Mouse (Mus musculus): ENCODE measurements around the gene 6030408B16Rik. TPM values are rescaled to one million over a fixed set of nuclear protein-coding genes. Genes with fewer than 3 reads are reported as not detected.
A peak's percentile ranks its signal among the peaks of the same experiment; 100 is the strongest.

The 6030408B16Rik gene
- total and polyA plus RNA-seq, 2 experiments from 2014 or later, result 0.22 TPM; not detected in 1

- no peak overlapping the region for H3K4me3 ChIP-seq (ENCODE audit: low read depth, low read length)
- no peak overlapping the region for H3K4me2 ChIP-seq (ENCODE audit: low read depth, low read length, poor library complexity, severe bottlenecking)
- no peak overlapping the region for H3K27ac ChIP-seq (ENCODE audit: low read depth, low read length)
- ATAC-seq (ENCODE audit: low FRiP score), result peak; percentile 20; the same call in 1 of the 2 replicates
- TF ChIP-seq CTCF (IDR thresholded peaks at IDR 0.05), result no peak
- no peaks in the 10 kb centered on the region for H3K27me3 ChIP-seq (ENCODE audit: insufficient read depth, low read length)
- no peak overlapping the region for H3K9ac ChIP-seq (replicated peaks; ENCODE audit: low read length, poor library complexity, severe bottlenecking)
- H3K4me1 ChIP-seq (ENCODE audit: insufficient read depth, low read length), result no peaks in the 10 kb centered on the region
- H3K9me3 ChIP-seq (ENCODE audit: low read length), result no peaks in the 10 kb centered on the region
- DNase-seq (ENCODE audit: low spot score), result no peak
- no peaks in the 10 kb centered on the region for H3K36me3 ChIP-seq (ENCODE audit: insufficient read depth, low read length)
- 85% methylated on average over 4 of the region's 4 CpGs for WGBS
Measured at GRCm38 (mm10) chr15:101315378-101315777, 22.4 kb downstream of the 6030408B16Rik start.

- 0 out of 2 replicates have a peak overlapping the region, but pooled peaks have one; percentile 24 for H3K9ac ChIP-seq (replicated peaks; ENCODE audit: low read length, poor library complexity, severe bottlenecking)
Measured at GRCm38 (mm10) chr15:101315832-101316231, 22.8 kb downstream of the 6030408B16Rik start.

GRCm38 (mm10) chr15:101316279-101316912 lies 23.4 kb downstream of the 6030408B16Rik start:
- 0 out of 2 replicates have a peak overlapping the region, but pooled peaks have one; percentile 24 for H3K9ac ChIP-seq (replicated peaks; ENCODE audit: low read length, poor library complexity, severe bottlenecking)
- 74% methylated on average over 13 of the region's 13 CpGs for WGBS
- no peaks in the 10 kb centered on the region for H3K4me1 ChIP-seq (ENCODE audit: insufficient read depth, low read length)
- H3K36me3 ChIP-seq (ENCODE audit: insufficient read depth, low read length), result no peaks in the 10 kb centered on the region
- peak overlapping the region; percentile 37 for H3K4me2 ChIP-seq (ENCODE audit: low read depth, low read length, poor library complexity, severe bottlenecking)
- no peaks in the 10 kb centered on the region for H3K27me3 ChIP-seq (ENCODE audit: insufficient read depth, low read length)
- no peak overlapping the region for H3K4me3 ChIP-seq (ENCODE audit: low read depth, low read length)
- H3K9me3 ChIP-seq (ENCODE audit: low read length), result no peaks in the 10 kb centered on the region
- no peak overlapping the region for H3K27ac ChIP-seq (ENCODE audit: low read depth, low read length)
- ATAC-seq (ENCODE audit: low FRiP score) (no peak), DNase-seq (ENCODE audit: low spot score) (no peak)
- no peak for TF ChIP-seq CTCF (IDR thresholded peaks at IDR 0.05)

More at GRCm38 (mm10) chr15:101315832-101316231, 22.8 kb downstream of the 6030408B16Rik start:
- Histone ChIP-seq H3K4me1 (ENCODE audit: insufficient read depth, low read length) (no peaks in the 10 kb centered on the region), H3K4me2 (ENCODE audit: low read depth, low read length, poor library complexity, severe bottlenecking) (peak overlapping the region; percentile 37), H3K27ac (ENCODE audit: low read depth, low read length) (no peak overlapping the region), H3K36me3 (ENCODE audit: insufficient read depth, low read length) (no peaks in the 10 kb centered on the region), H3K27me3 (ENCODE audit: insufficient read depth, low read length) (no peaks in the 10 kb centered on the region), H3K4me3 (ENCODE audit: low read depth, low read length) (0 out of 2 replicates have a peak overlapping the region, but pooled peaks have one; percentile 6), H3K9me3 (ENCODE audit: low read length) (no peaks in the 10 kb centered on the region)
- peak; percentile 78 for ATAC-seq (ENCODE audit: low FRiP score)
- 2% methylated on average over 11 of the region's 11 CpGs for WGBS
- peak; percentile 90 for DNase-seq (ENCODE audit: low spot score)
- peak; percentile 89 for TF ChIP-seq CTCF (IDR thresholded peaks at IDR 0.05)

GRCm38 (mm10) chr15:101316913-101317813 lies 24.2 kb downstream of the 6030408B16Rik start:
- no peak for TF ChIP-seq CTCF (IDR thresholded peaks at IDR 0.05)
- no peak for ATAC-seq (ENCODE audit: low FRiP score)
- Histone ChIP-seq H3K9me3 (ENCODE audit: low read length) (no peaks in the 10 kb centered on the region), H3K4me1 (ENCODE audit: insufficient read depth, low read length) (no peaks in the 10 kb centered on the region), H3K9ac (replicated peaks; ENCODE audit: low read length, poor library complexity, severe bottlenecking) (no peak overlapping the region), H3K4me2 (ENCODE audit: low read depth, low read length, poor library complexity, severe bottlenecking) (no peak overlapping the region), H3K4me3 (ENCODE audit: low read depth, low read length) (no peak overlapping the region), H3K27me3 (ENCODE audit: insufficient read depth, low read length) (no peaks in the 10 kb centered on the region), H3K27ac (ENCODE audit: low read depth, low read length) (no peak overlapping the region), H3K36me3 (ENCODE audit: insufficient read depth, low read length) (no peaks in the 10 kb centered on the region)
- 81% methylated on average over 18 of the region's 18 CpGs for WGBS
- no peak for DNase-seq (ENCODE audit: low spot score)

- H3K27ac ChIP-seq (ENCODE audit: low read depth, low read length), result no peak overlapping the region
- WGBS, result 85% methylated on average over 2 of the region's 2 CpGs
Measured at GRCm38 (mm10) chr15:101317814-101318500, 24.9 kb downstream of the 6030408B16Rik start.

More at GRCm38 (mm10) chr15:101317814-101318500, 24.9 kb downstream of the 6030408B16Rik start:
- Histone ChIP-seq H3K4me2 (ENCODE audit: low read depth, low read length, poor library complexity, severe bottlenecking) (no peak overlapping the region), H3K9ac (replicated peaks; ENCODE audit: low read length, poor library complexity, severe bottlenecking) (no peak overlapping the region), H3K36me3 (ENCODE audit: insufficient read depth, low read length) (no peaks in the 10 kb centered on the region), H3K27me3 (ENCODE audit: insufficient read depth, low read length) (no peaks in the 10 kb centered on the region), H3K9me3 (ENCODE audit: low read length) (no peaks in the 10 kb centered on the region), H3K4me1 (ENCODE audit: insufficient read depth, low read length) (no peaks in the 10 kb centered on the region), H3K4me3 (ENCODE audit: low read depth, low read length) (no peak overlapping the region)
- DNase-seq (ENCODE audit: low spot score) (no peak), ATAC-seq (ENCODE audit: low FRiP score) (no peak)
- TF ChIP-seq CTCF (IDR thresholded peaks at IDR 0.05), result no peak
